Mouse (Mus musculus) spleen, adult 2 months (tissue): ENCODE measurements at regions not wholly inside any gene's neighbourhood (a gene's known extent, or its start where the extent isn't known, plus 50 kb on each side); places are given as distances from the start of the nearest gene placed in this dataset.

ENCODE experiments used
- DNase-seq, 2 experiments: peaks; one replicate each; pipeline versions ENCODE4 v3.0.0 to v3.0.0-alpha.2; 2012 to 2021; ENCODE audit warnings: low spot score in 2 of 2, low read depth in 1 of 2
- H3K27ac ChIP-seq: fragments of 200-500 bp; 2 replicates; pipeline ENCODE4 v1.5.1; 2012; ENCODE audit warnings: low read length, inconsistent platforms; ENCODE audit not compliant: insufficient read depth
- H3K27me3 ChIP-seq: fragments of 200-500 bp; 2 replicates; pipeline ENCODE4 v1.6.1; 2012; ENCODE audit warnings: mild to moderate bottlenecking, moderate library complexity, low read length, inconsistent platforms; ENCODE audit not compliant: control insufficient read depth, insufficient read depth
- H3K36me3 ChIP-seq: fragments of 200-500 bp; 2 replicates; pipeline ENCODE4 v1.6.1; 2012; ENCODE audit warnings: mild to moderate bottlenecking, low read length, inconsistent platforms; ENCODE audit not compliant: control insufficient read depth, insufficient read depth
- H3K4me1 ChIP-seq: fragments of 200-500 bp; 2 replicates; pipeline ENCODE4 v1.6.1; 2011; ENCODE audit warnings: inconsistent platforms; ENCODE audit not compliant: control insufficient read depth, insufficient read depth, insufficient read length
- H3K4me3 ChIP-seq: fragments of 200-500 bp; 2 replicates; pipeline ENCODE4 v1.5.1; 2011; ENCODE audit warnings: mild to moderate bottlenecking, inconsistent platforms; ENCODE audit not compliant: insufficient read depth, insufficient read length; ENCODE audit errors: extremely low read depth
- CTCF ChIP-seq: fragments of 200-500 bp; IDR thresholded peaks from 2 replicates; pipeline ENCODE4 v1.5.1; 2011; ENCODE audit warnings: mild to moderate bottlenecking, inconsistent platforms; ENCODE audit not compliant: insufficient read depth, insufficient read length, insufficient replicate concordance; ENCODE audit errors: extremely low read depth
- POLR2A ChIP-seq: fragments of 200-500 bp; IDR thresholded peaks from 2 replicates; pipeline ENCODE4 v1.6.1; 2011; ENCODE audit warnings: low read depth, low read length, inconsistent platforms
- WGBS: fragments of 180-500 bp; shearing (Covaris S2); methylation state at CpG from one replicate; pipeline ENCODE4 v1.1.7; 2018; 5-methylcytosine and 5-hydroxymethylcytosine counted together

- no peak for TF ChIP-seq POLR2A
- TF ChIP-seq CTCF: no peak
- Histone ChIP-seq H3K27ac (no peak overlapping the region), H3K4me1 (peaks cover 9% of the 10 kb centered on the region), H3K36me3 (no peaks in the 10 kb centered on the region), H3K4me3 (no peak overlapping the region), H3K27me3 (no peaks in the 10 kb centered on the region)
- WGBS: 88% methylated on average over 8 of the region's 8 CpGs
- DNase-seq: no peak
Observed at GRCm38 (mm10) chr17:84052437-84052836, 135.3 kb downstream of the Zfp36l2 start.

GRCm38 (mm10) chr17:84051212-84051611, 136.5 kb downstream of the Zfp36l2 start:
- no peaks in the 10 kb centered on the region for H3K27me3 ChIP-seq
- WGBS: 92% methylated on average over 9 of the region's 9 CpGs

GRCm38 (mm10) chr17:84048533-84048932, 139.2 kb downstream of the Zfp36l2 start:
- no peak overlapping the region for H3K27ac ChIP-seq
- H3K27me3 ChIP-seq: no peaks in the 10 kb centered on the region
- DNase-seq: no peak
- WGBS: 85% methylated on average over 6 of the region's 6 CpGs
- TF ChIP-seq CTCF: no peak
- TF ChIP-seq POLR2A: no peak
- no peak overlapping the region for H3K4me3 ChIP-seq
- no peaks in the 10 kb centered on the region for H3K4me1 ChIP-seq
- no peaks in the 10 kb centered on the region for H3K36me3 ChIP-seq

More at GRCm38 (mm10) chr17:84051212-84051611, 136.5 kb downstream of the Zfp36l2 start:
- no peak overlapping the region for H3K4me3 ChIP-seq
- H3K36me3 ChIP-seq: no peaks in the 10 kb centered on the region
- no peak for DNase-seq
- H3K4me1 ChIP-seq: 0 out of 2 replicates have a peak, but pooled peaks cover under 1% of the 10 kb centered on the region
- no peak overlapping the region for H3K27ac ChIP-seq
- TF ChIP-seq CTCF (no peak), POLR2A (no peak)

GRCm38 (mm10) chr17:84047520-84047919, 140.2 kb downstream of the Zfp36l2 start:
- 92% methylated on average over 1 of the region's 1 CpGs for WGBS
- H3K27me3 ChIP-seq: no peaks in the 10 kb centered on the region

GRCm38 (mm10) chr17:84045812-84046211, 141.9 kb downstream of the Zfp36l2 start:
- no peak for DNase-seq
- WGBS: 95% methylated on average over 1 of the region's 1 CpGs
- H3K27ac ChIP-seq: no peak overlapping the region
- no peak for TF ChIP-seq POLR2A
- TF ChIP-seq CTCF: no peak
- H3K4me1 ChIP-seq: no peaks in the 10 kb centered on the region
- no peaks in the 10 kb centered on the region for H3K27me3 ChIP-seq
- no peaks in the 10 kb centered on the region for H3K36me3 ChIP-seq
- H3K4me3 ChIP-seq: no peak overlapping the region

More at GRCm38 (mm10) chr17:84047520-84047919, 140.2 kb downstream of the Zfp36l2 start:
- no peak for TF ChIP-seq CTCF
- no peak for TF ChIP-seq POLR2A
- Histone ChIP-seq H3K4me1 (no peaks in the 10 kb centered on the region), H3K36me3 (no peaks in the 10 kb centered on the region), H3K4me3 (no peak overlapping the region), H3K27ac (no peak overlapping the region)
- DNase-seq: no peak

GRCm38 (mm10) chr17:84044472-84044936, 143.2 kb downstream of the Zfp36l2 start:
- Histone ChIP-seq H3K27ac (no peak overlapping the region), H3K27me3 (no peaks in the 10 kb centered on the region), H3K36me3 (no peaks in the 10 kb centered on the region), H3K4me3 (no peak overlapping the region), H3K4me1 (no peaks in the 10 kb centered on the region)
- TF ChIP-seq CTCF (no peak), POLR2A (no peak)
- no peak for DNase-seq
- WGBS: 60% methylated on average over 5 of the region's 5 CpGs

- WGBS: 51% methylated on average over 2 of the region's 2 CpGs
- no peak for DNase-seq
- Histone ChIP-seq H3K36me3 (no peaks in the 10 kb centered on the region), H3K4me1 (peaks cover 7% of the 10 kb centered on the region; the same call in 1 of the 2 replicates), H3K27ac (no peak overlapping the region), H3K4me3 (no peak overlapping the region), H3K27me3 (no peaks in the 10 kb centered on the region)
- TF ChIP-seq CTCF (no peak), POLR2A (no peak)
Observed at GRCm38 (mm10) chr17:84043102-84043501, 144.6 kb downstream of the Zfp36l2 start.
